Mouse (Mus musculus) common myeloid progenitor, adult 5-6 weeks (primary cell): Measurements from ENCODE around the gene Anapc11. TPM values are rescaled to one million over a fixed set of nuclear protein-coding genes. Genes with fewer than 3 reads are reported as not detected.

Source experiments
- ATAC-seq: replicated peaks from 2 replicates; pipeline ENCODE4 v1.8.0; 2016; ENCODE audit warnings: low read depth, mild to moderate bottlenecking, moderate TSS enrichment, inconsistent platforms; ENCODE audit not compliant: poor library complexity, severe bottlenecking
- total RNA-seq: library from RNA; stranded (forward); fragments of 200-1000, 187-1606 nt; gene quantifications from 2 replicates; pipeline ENCODE4 v1.2.3, GENCODE M21; 2017

Gene Anapc11
- total RNA-seq, 1 experiment from 2014 or later, result 27.2 TPM

- ATAC-seq, result 0 out of 2 replicates have a peak, but pooled peaks have one; percentile 26
Observed at GRCm38 (mm10) chr11:120623961-120624679, 25.9 kb downstream of the Anapc11 start.

GRCm38 (mm10) chr11:120624680-120625111 lies 26.5 kb downstream of the Anapc11 start:
- peak; percentile 50 for ATAC-seq

- no peak for ATAC-seq
Observed at GRCm38 (mm10) chr11:120625152-120625775, 27.0 kb downstream of the Anapc11 start, which contains the start of gene Sirt7. Sirt7 (minus strand) TSS chr11:120625240.

- ATAC-seq, result no peak
Observed at GRCm38 (mm10) chr11:120626785-120627467, 28.7 kb downstream of the Anapc11 start.

- ATAC-seq, result peak; percentile 39
Observed at GRCm38 (mm10) chr11:120627468-120628300, 29.5 kb downstream of the Anapc11 start.

- no peak for ATAC-seq
Observed at GRCm38 (mm10) chr11:120628601-120629340, 30.6 kb downstream of the Anapc11 start.

- peak; percentile 23 for ATAC-seq
Observed at GRCm38 (mm10) chr11:120629341-120629730, 31.1 kb downstream of the Anapc11 start.

GRCm38 (mm10) chr11:120629911-120630310 lies 31.7 kb downstream of the Anapc11 start:
- peak; percentile 10; the same call in 1 of the 2 replicates for ATAC-seq

- peak; percentile 23 for ATAC-seq
Observed at GRCm38 (mm10) chr11:120630401-120630871, 32.2 kb downstream of the Anapc11 start.

GRCm38 (mm10) chr11:120630881-120631725 lies 32.9 kb downstream of the Anapc11 start:
- ATAC-seq, result no peak

GRCm38 (mm10) chr11:120631726-120632448 lies 33.7 kb downstream of the Anapc11 start:
- no peak for ATAC-seq

- ATAC-seq, result peak; percentile 27
Observed at GRCm38 (mm10) chr11:120632559-120633519, 34.6 kb downstream of the Anapc11 start.

- ATAC-seq, result peak; percentile 55
Observed at GRCm38 (mm10) chr11:120633520-120634343, 35.5 kb downstream of the Anapc11 start, which contains the start of gene Mafg. Mafg (minus strand) TSS chr11:120633600.

GRCm38 (mm10) chr11:120634810-120635209 lies 36.6 kb downstream of the Anapc11 start:
- ATAC-seq, result no peak

GRCm38 (mm10) chr11:120641255-120641654 lies 43.0 kb downstream of the Anapc11 start:
- no peak for ATAC-seq
